Comparison of ENCODE assay signal across 7 mouse cellular contexts in the genomic region with DNA sequence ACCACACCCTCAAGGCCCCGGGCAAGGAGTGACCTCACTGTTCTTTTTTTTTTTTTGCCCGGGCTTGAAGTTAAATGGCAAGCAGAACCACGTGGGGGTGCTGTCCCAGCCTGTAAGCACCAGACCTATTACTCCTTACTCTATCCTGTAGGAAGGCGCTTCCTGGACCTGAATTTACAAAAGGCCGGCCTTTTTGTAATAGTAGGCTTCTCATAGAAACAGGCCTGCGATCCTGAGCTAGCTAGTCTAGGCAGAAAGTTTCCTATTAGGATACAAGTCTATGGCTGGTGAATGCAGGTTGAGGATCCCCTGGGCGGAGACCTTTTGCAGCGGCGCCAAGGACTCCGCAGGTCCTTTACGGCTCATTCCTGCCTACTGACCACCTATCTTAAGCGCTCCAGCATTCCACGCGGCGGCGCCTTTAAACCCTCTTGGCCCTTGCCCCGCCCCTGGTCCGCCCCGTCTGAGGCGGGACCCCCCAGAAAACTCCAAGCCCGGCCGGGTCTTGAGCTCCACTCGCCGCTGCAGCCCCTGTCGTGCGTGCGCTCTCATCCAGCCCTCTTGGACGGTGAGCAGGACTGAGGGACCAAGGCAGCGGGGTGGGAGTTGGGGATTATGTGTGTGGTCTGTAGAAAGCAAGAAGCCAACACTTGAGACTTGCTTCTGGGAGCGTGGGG. TPM values are rescaled to one million over a fixed set of nuclear protein-coding genes. Genes with fewer than 3 reads are reported as not detected.
A peak's percentile ranks its signal among the peaks of the same experiment; 100 is the strongest.
DNase-seq lines count a peak whose midpoint lies in the region; ATAC-seq and TF ChIP-seq lines count a peak whose summit lies in the region.

Gene Tagln2, plus strand, starts transcription at position 283 of the 677 bp plus-strand sequence.

- peak within 1 kb of the TSS; percentile 77 to 89 for H3K4me3 ChIP-seq in ES-E14 (ENCODE audit: insufficient read depth in 1 of 2, low read depth in 1 of 2, low read length in 2 of 2, poor library complexity in 1 of 2, severe bottlenecking in 1 of 2)
- H3K4me3 ChIP-seq in forebrain, postnatal 0 days (ENCODE audit: low read depth, low read length) = peak within 1 kb of the TSS; percentile 38
- peak within 1 kb of the TSS; percentile 38 for H3K4me3 ChIP-seq in hindbrain, embryonic 12.5 days
- H3K4me3 ChIP-seq in limb, embryonic 13.5 days = peak within 1 kb of the TSS; percentile 62
- H3K4me3 ChIP-seq in midbrain, embryonic 14.5 days (replicated peaks; ENCODE audit: low read depth, low read length) = peak within 1 kb of the TSS; percentile 32
- peak within 1 kb of the TSS; percentile 67 for H3K4me3 ChIP-seq in stomach, embryonic 16.5 days (replicated peaks; ENCODE audit: low read length)

- WGBS in forebrain, postnatal 0 days = 4% methylated on average over 30 of the region's 30 CpGs
- WGBS in hindbrain, embryonic 12.5 days = 1% methylated on average over 30 of the region's 30 CpGs
- WGBS in limb, embryonic 13.5 days = 2% methylated on average over 30 of the region's 30 CpGs
- WGBS in midbrain, embryonic 14.5 days = 2% methylated on average over 30 of the region's 30 CpGs
- 3% methylated on average over 30 of the region's 30 CpGs for WGBS in stomach, embryonic 16.5 days

- peak within 1 kb of the TSS; percentile 48 for H3K4me2 ChIP-seq in forebrain, postnatal 0 days (ENCODE audit: low read depth)
- peak within 1 kb of the TSS; percentile 59 for H3K4me2 ChIP-seq in hindbrain, embryonic 12.5 days (replicated peaks)
- H3K4me2 ChIP-seq in limb, embryonic 13.5 days (replicated peaks) = peak within 1 kb of the TSS; percentile 84
- peak within 1 kb of the TSS; percentile 52 for H3K4me2 ChIP-seq in midbrain, embryonic 14.5 days (ENCODE audit: low read length)
- H3K4me2 ChIP-seq in stomach, embryonic 16.5 days (ENCODE audit: low read depth, low read length) = peak within 1 kb of the TSS; percentile 58

- peak; percentile 72 for DNase-seq in ES-E14 (ENCODE audit: low read depth, low spot score)
- DNase-seq in adrenal gland, postnatal 14 days = peak; percentile 90
- DNase-seq in forebrain, postnatal 0 days = peak; percentile 36
- DNase-seq in midbrain, embryonic 14.5 days = peak; percentile 70

- peaks cover 26% of the 10 kb centered on the region for H3K36me3 ChIP-seq in ES-E14 (ENCODE audit: control insufficient read depth, insufficient read depth, low read length, poor library complexity, severe bottlenecking)
- H3K36me3 ChIP-seq in forebrain, postnatal 0 days (ENCODE audit: insufficient read depth) = peaks cover 38% of the 10 kb centered on the region
- H3K36me3 ChIP-seq in hindbrain, embryonic 12.5 days = peaks cover 38% of the 10 kb centered on the region
- H3K36me3 ChIP-seq in limb, embryonic 13.5 days = peaks cover 37% of the 10 kb centered on the region
- H3K36me3 ChIP-seq in midbrain, embryonic 14.5 days (ENCODE audit: control insufficient read depth, insufficient read depth, low read length) = peaks cover 36% of the 10 kb centered on the region
- H3K36me3 ChIP-seq in stomach, embryonic 16.5 days (ENCODE audit: control insufficient read depth, insufficient read depth, low read length) = no peaks in the 10 kb centered on the region

- peaks cover 12 to 36% of the 10 kb centered on the region in 2 experiments; a peak in 3 of 4 replicates for H3K4me1 ChIP-seq in ES-E14 (ENCODE audit: control insufficient read depth in 2 of 2, insufficient read depth in 2 of 2, low read length in 2 of 2, poor library complexity in 1 of 2)
- peaks cover 4% of the 10 kb centered on the region; the same call in 1 of the 2 replicates for H3K4me1 ChIP-seq in forebrain, postnatal 0 days (ENCODE audit: insufficient read depth)
- H3K4me1 ChIP-seq in hindbrain, embryonic 12.5 days = peaks cover 51% of the 10 kb centered on the region
- H3K4me1 ChIP-seq in limb, embryonic 13.5 days = peaks cover 53% of the 10 kb centered on the region
- peaks cover 37% of the 10 kb centered on the region for H3K4me1 ChIP-seq in midbrain, embryonic 14.5 days (ENCODE audit: control insufficient read depth, insufficient read depth, low read length)
- H3K4me1 ChIP-seq in stomach, embryonic 16.5 days (ENCODE audit: control insufficient read depth, insufficient read depth, low read length) = peaks cover 33% of the 10 kb centered on the region

- peak within 1 kb of the TSS; percentile 77 for H3K9ac ChIP-seq in ES-E14 (ENCODE audit: insufficient read depth, low read depth, low read length, poor library complexity, severe bottlenecking)
- H3K9ac ChIP-seq in forebrain, postnatal 0 days = peak within 1 kb of the TSS; percentile 41
- peak within 1 kb of the TSS; percentile 47 for H3K9ac ChIP-seq in hindbrain, embryonic 12.5 days
- peak within 1 kb of the TSS; percentile 71 for H3K9ac ChIP-seq in limb, embryonic 13.5 days
- H3K9ac ChIP-seq in midbrain, embryonic 14.5 days (replicated peaks; ENCODE audit: low read length) = peak within 1 kb of the TSS; percentile 17; the same call in 1 of the 2 replicates
- H3K9ac ChIP-seq in stomach, embryonic 16.5 days (ENCODE audit: low read length) = peak within 1 kb of the TSS; percentile 86

- H3K27ac ChIP-seq in ES-E14 (ENCODE audit: insufficient read depth, low read depth, low read length, poor library complexity, severe bottlenecking) = 0 out of 2 replicates have a peak within 1 kb of the TSS, but pooled peaks have one; percentile 9
- peak within 1 kb of the TSS; percentile 21; the same call in 1 of the 2 replicates for H3K27ac ChIP-seq in forebrain, postnatal 0 days (ENCODE audit: low read depth, low read length)
- H3K27ac ChIP-seq in hindbrain, embryonic 12.5 days = peak within 1 kb of the TSS; percentile 23; the same call in 1 of the 2 replicates
- peak within 1 kb of the TSS; percentile 69 for H3K27ac ChIP-seq in limb, embryonic 13.5 days
- H3K27ac ChIP-seq in midbrain, embryonic 14.5 days (replicated peaks; ENCODE audit: low read depth, low read length) = peak within 1 kb of the TSS; percentile 4; the same call in 1 of the 2 replicates
- peak within 1 kb of the TSS; percentile 89 for H3K27ac ChIP-seq in stomach, embryonic 16.5 days (ENCODE audit: low read length)

- peak; percentile 23 for ATAC-seq in forebrain, postnatal 0 days
- ATAC-seq in hindbrain, embryonic 12.5 days (ENCODE audit: low FRiP score) = peak; percentile 36
- ATAC-seq in limb, embryonic 13.5 days (ENCODE audit: low FRiP score, low read depth) = peak; percentile 38
- peak; percentile 37 for ATAC-seq in midbrain, embryonic 14.5 days (ENCODE audit: low FRiP score, low TSS enrichment)
- peak; percentile 75 for ATAC-seq in stomach, embryonic 16.5 days (ENCODE audit: insufficient read depth, low FRiP score)

- H3K27me3 ChIP-seq in forebrain, postnatal 0 days (ENCODE audit: insufficient read depth, low read length) = peaks cover 23% of the 10 kb centered on the region
- peaks cover 53% of the 10 kb centered on the region for H3K27me3 ChIP-seq in hindbrain, embryonic 12.5 days
- H3K27me3 ChIP-seq in limb, embryonic 13.5 days = peaks cover 17% of the 10 kb centered on the region; the same call in 1 of the 2 replicates
- H3K27me3 ChIP-seq in midbrain, embryonic 14.5 days (ENCODE audit: control insufficient read depth, insufficient read depth, low read length) = peaks cover 37% of the 10 kb centered on the region; the same call in 1 of the 2 replicates
- no peaks in the 10 kb centered on the region for H3K27me3 ChIP-seq in stomach, embryonic 16.5 days (ENCODE audit: control insufficient read depth, insufficient read depth, low read length)

- no peak for TF ChIP-seq CTCF in forebrain, postnatal 0 days (IDR thresholded peaks at IDR 0.05; ENCODE audit: low read depth)

- no peaks in the 10 kb centered on the region for H3K9me3 ChIP-seq in ES-E14 (ENCODE audit: control insufficient read depth, insufficient read depth, low read depth, low read length)
- H3K9me3 ChIP-seq in forebrain, postnatal 0 days (ENCODE audit: low read length) = no peaks in the 10 kb centered on the region
- H3K9me3 ChIP-seq in hindbrain, embryonic 12.5 days (replicated peaks) = no peaks in the 10 kb centered on the region
- H3K9me3 ChIP-seq in limb, embryonic 13.5 days = no peaks in the 10 kb centered on the region
- H3K9me3 ChIP-seq in midbrain, embryonic 14.5 days (ENCODE audit: control insufficient read depth, low read length) = no peaks in the 10 kb centered on the region
- H3K9me3 ChIP-seq in stomach, embryonic 16.5 days (replicated peaks; ENCODE audit: control insufficient read depth, low read length) = no peaks in the 10 kb centered on the region

- in situ Hi-C loops in ES-E14 (cut with MboI; ENCODE audit: low sequenced_read_pairs in 2 of 2, unreplicated experiment in 2 of 2) = no loop called here

TF ChIP-seq in ES-E14, 5 proteins besides CTCF, POLR2A, EP300 and RAD21:
- TF ChIP-seq HCFC1 (IDR thresholded peaks at IDR 0.05; ENCODE audit: borderline replicate concordance, insufficient read depth, low read length) (no peak), ZC3H11A (IDR thresholded peaks at IDR 0.05; ENCODE audit: borderline replicate concordance, low read depth, low read length) (no peak), ZNF384 (IDR thresholded peaks at IDR 0.05; ENCODE audit: low read depth, low read length) (peak; percentile 98)

RNA-seq across cellular contexts. Expression of gene Tagln2, which starts in this region (rescaled TPM):
- 112 and 131 TPM in 2 replicates for total RNA-seq in ES-E14 (2012; rRNA removed)
- 105 and 120 TPM in 2 replicates for total RNA-seq in adrenal gland, postnatal 14 days (2021)
- 31.5 and 33.8 TPM in 2 replicates for total RNA-seq in forebrain, postnatal 0 days (2014; rRNA removed)
- polyA plus RNA-seq in forebrain, postnatal 0 days (2015; fragmentation: Nextera tagmentation; extraction: Ambion mirVana) = 42.8 and 48.5 TPM in 2 replicates
- 53.2 and 64.5 TPM in 2 replicates for polyA plus RNA-seq in hindbrain, embryonic 12.5 days (2016; fragmentation: Nextera tagmentation; extraction: Ambion mirVana)
- polyA plus RNA-seq in limb, embryonic 13.5 days (2015; fragmentation: Nextera tagmentation; extraction: Ambion mirVana) = 118 and 119 TPM in 2 replicates
- 25.7 and 43.5 TPM in 2 replicates for polyA plus RNA-seq in midbrain, embryonic 14.5 days (2014; fragmentation: Nextera tagmentation; extraction: Ambion mirVana)
- 377 and 446 TPM in 2 replicates for polyA plus RNA-seq in stomach, embryonic 16.5 days (2015; fragmentation: Nextera tagmentation; extraction: Ambion mirVana)

Comparison
In these comparisons a context has a peak if more than half of its experiments do, and no peak if none do; other contexts are left out.
1. Peak in every context shown above with its lines: DNase-seq, ATAC-seq, H3K4me3 ChIP-seq and H3K27ac ChIP-seq.
2. DNase-seq: peak in every context shown above with its lines; median percentile 90 in adrenal gland, postnatal 14 days; 72 in ES-E14; 70 in midbrain, embryonic 14.5 days; 36 in forebrain, postnatal 0 days.
3. H3K27ac ChIP-seq: peak in every context shown above with its lines; median percentile 89 in stomach, embryonic 16.5 days; 69 in limb, embryonic 13.5 days; 23 in hindbrain, embryonic 12.5 days; 21 in forebrain, postnatal 0 days; 9 in ES-E14; 4 in midbrain, embryonic 14.5 days.
4. H3K4me3 ChIP-seq: peak in every context shown above with its lines; median percentile 83 in ES-E14; 67 in stomach, embryonic 16.5 days; 62 in limb, embryonic 13.5 days; 38 in forebrain, postnatal 0 days; 38 in hindbrain, embryonic 12.5 days; 32 in midbrain, embryonic 14.5 days.
5. H3K9ac ChIP-seq: peak in every context shown above with its lines; median percentile 86 in stomach, embryonic 16.5 days; 77 in ES-E14; 71 in limb, embryonic 13.5 days; 47 in hindbrain, embryonic 12.5 days; 41 in forebrain, postnatal 0 days; 17 in midbrain, embryonic 14.5 days.
6. ATAC-seq: peak in every context shown above with its lines; median percentile 75 in stomach, embryonic 16.5 days; 38 in limb, embryonic 13.5 days; 37 in midbrain, embryonic 14.5 days; 36 in hindbrain, embryonic 12.5 days; 23 in forebrain, postnatal 0 days.